24 mouse cellular contexts compared by ENCODE assay signal in genomic region chr2:92756491-92756890, GRCm38 (mm10).
DNase-seq lines count a peak whose midpoint lies in the region; ATAC-seq and TF ChIP-seq lines count a peak whose summit lies in the region.
"Had no signal": no experiment of that assay in that cellular context is flagged by ENCODE, and none has a peak within 500 bp of the region (broad histone marks: within the 10 kb centered on the region; RNA-seq: fewer than 3 reads in every experiment).

No protein-coding gene starts in this region.

- H3K27me3 ChIP-seq in hindbrain, embryonic 10.5 days (ENCODE audit: insufficient read depth, poor library complexity, severe bottlenecking), result peaks cover 4% of the 10 kb centered on the region
- H3K27me3 ChIP-seq in hindbrain, postnatal 0 days (ENCODE audit: insufficient read depth, low read length), result no peaks in the 10 kb centered on the region
- no peaks in the 10 kb centered on the region for H3K27me3 ChIP-seq in midbrain, embryonic 10.5 days (ENCODE audit: low read depth, poor library complexity, severe bottlenecking)
- no peaks in the 10 kb centered on the region for H3K27me3 ChIP-seq in midbrain, postnatal 0 days (ENCODE audit: insufficient read depth, low read length)
- H3K27me3 ChIP-seq in embryonic facial prominence, embryonic 10.5 days (replicated peaks; ENCODE audit: low read depth, poor library complexity, severe bottlenecking), result no peaks in the 10 kb centered on the region
- H3K27me3 ChIP-seq: CH12.LX; embryonic facial prominence, embryonic 12.5 days; forebrain, embryonic 13.5 days; forebrain, embryonic 15.5 days; Patski had no signal

- intact Hi-C loops in heart, postnatal 36 days (cut with DNase I), result no loop called here

- H3K4me2 ChIP-seq in hindbrain, postnatal 0 days (ENCODE audit: low read depth, low read length), result no peak overlapping the region
- H3K4me2 ChIP-seq in midbrain, postnatal 0 days (ENCODE audit: low read depth, low read length, poor library complexity, severe bottlenecking), result no peak overlapping the region
- H3K4me2 ChIP-seq: embryonic facial prominence, embryonic 12.5 days; forebrain, embryonic 13.5 days; forebrain, embryonic 15.5 days had no signal

- peak; percentile 51 for DNase-seq in heart, adult 11 months
- no peak for DNase-seq in heart, postnatal 36 days
- peak; percentile 1 for DNase-seq in hindbrain, embryonic 10.5 days (ENCODE audit: low spot score)
- no peak for DNase-seq in hindbrain, postnatal 0 days (ENCODE audit: low spot score)
- peak; percentile 6 for DNase-seq in midbrain, embryonic 10.5 days (ENCODE audit: low spot score)
- no peak for DNase-seq in midbrain, postnatal 0 days (ENCODE audit: low spot score)
- peak; percentile 3 for DNase-seq in embryonic facial prominence, embryonic 10.5 days (ENCODE audit: low spot score)
- DNase-seq: adrenal gland, adult 8-10 months; adrenal gland, postnatal 36 days; B cell, adult 2 months; cerebellum, adult 11-12 months; cerebellum, adult 2 months; cerebellum, adult 9-11 months; cerebellum, postnatal 14 days; cerebellum, postnatal 36 days; embryo, embryonic 11 days had no signal

- H3K4me1 ChIP-seq in hindbrain, embryonic 10.5 days (replicated peaks), result peaks cover 22% of the 10 kb centered on the region
- no peaks in the 10 kb centered on the region for H3K4me1 ChIP-seq in hindbrain, postnatal 0 days (ENCODE audit: insufficient read depth, low read length)
- H3K4me1 ChIP-seq in midbrain, embryonic 10.5 days, result peaks cover 14% of the 10 kb centered on the region
- H3K4me1 ChIP-seq in midbrain, postnatal 0 days (ENCODE audit: insufficient read depth, low read length), result no peaks in the 10 kb centered on the region
- peaks cover 6% of the 10 kb centered on the region for H3K4me1 ChIP-seq in embryonic facial prominence, embryonic 10.5 days
- H3K4me1 ChIP-seq: embryonic facial prominence, embryonic 12.5 days; forebrain, embryonic 13.5 days had no signal

- no peaks in the 10 kb centered on the region for H3K9me3 ChIP-seq in hindbrain, embryonic 10.5 days
- no peaks in the 10 kb centered on the region for H3K9me3 ChIP-seq in hindbrain, postnatal 0 days (ENCODE audit: low read length)
- H3K9me3 ChIP-seq in midbrain, embryonic 10.5 days (replicated peaks), result no peaks in the 10 kb centered on the region
- no peaks in the 10 kb centered on the region for H3K9me3 ChIP-seq in midbrain, postnatal 0 days (ENCODE audit: low read length)
- no peaks in the 10 kb centered on the region for H3K9me3 ChIP-seq in embryonic facial prominence, embryonic 10.5 days
- H3K9me3 ChIP-seq: embryonic facial prominence, embryonic 12.5 days; forebrain, embryonic 13.5 days; forebrain, embryonic 15.5 days; G1E had no signal

- no peak overlapping the region for H3K4me3 ChIP-seq in hindbrain, embryonic 10.5 days
- no peak overlapping the region for H3K4me3 ChIP-seq in hindbrain, postnatal 0 days (ENCODE audit: low read length)
- no peak overlapping the region for H3K4me3 ChIP-seq in midbrain, embryonic 10.5 days
- H3K4me3 ChIP-seq in midbrain, postnatal 0 days (ENCODE audit: low read depth, low read length), result no peak overlapping the region
- no peak overlapping the region for H3K4me3 ChIP-seq in embryonic facial prominence, embryonic 10.5 days
- H3K4me3 ChIP-seq: embryonic facial prominence, embryonic 12.5 days; forebrain, embryonic 13.5 days; forebrain, embryonic 15.5 days had no signal

- no peak for TF ChIP-seq CTCF in hindbrain, postnatal 0 days (IDR thresholded peaks at IDR 0.05; ENCODE audit: low read depth)
- no peak for TF ChIP-seq CTCF in midbrain, postnatal 0 days (IDR thresholded peaks at IDR 0.05)

- H3K27ac ChIP-seq in hindbrain, embryonic 10.5 days, result no peak overlapping the region
- H3K27ac ChIP-seq in hindbrain, postnatal 0 days, result no peak overlapping the region
- H3K27ac ChIP-seq in midbrain, embryonic 10.5 days (replicated peaks), result no peak overlapping the region
- H3K27ac ChIP-seq in midbrain, postnatal 0 days (ENCODE audit: low read depth, low read length), result no peak overlapping the region
- H3K27ac ChIP-seq in embryonic facial prominence, embryonic 10.5 days (replicated peaks), result no peak overlapping the region
- H3K27ac ChIP-seq: embryonic facial prominence, embryonic 12.5 days; forebrain, embryonic 13.5 days; forebrain, embryonic 15.5 days had no signal

- ATAC-seq in hindbrain, postnatal 0 days, result no peak
- no peak for ATAC-seq in midbrain, postnatal 0 days (ENCODE audit: low FRiP score)
- ATAC-seq: activated CD4-positive, CD25-positive, alpha-beta regulatory T cell, adult 4 months; CD4-positive, CD25-positive, alpha-beta regulatory T cell, adult 4 months; forebrain, embryonic 13.5 days; forebrain, embryonic 15.5 days; Patski had no signal

- WGBS in hindbrain, embryonic 10.5 days, result 94% methylated on average over 1 of the region's 1 CpGs
- WGBS in hindbrain, postnatal 0 days, result 100% methylated on average over 1 of the region's 1 CpGs
- WGBS in midbrain, embryonic 10.5 days, result 94% methylated on average over 1 of the region's 1 CpGs
- 86% methylated on average over 1 of the region's 1 CpGs for WGBS in midbrain, postnatal 0 days
- 98% methylated on average over 1 of the region's 1 CpGs for WGBS in embryonic facial prominence, embryonic 10.5 days

- no peak overlapping the region for H3K9ac ChIP-seq in hindbrain, postnatal 0 days (replicated peaks; ENCODE audit: low read length)
- no peak overlapping the region for H3K9ac ChIP-seq in midbrain, postnatal 0 days (replicated peaks; ENCODE audit: low read length, poor library complexity, severe bottlenecking)
- H3K9ac ChIP-seq: embryonic facial prominence, embryonic 12.5 days; forebrain, embryonic 13.5 days; forebrain, embryonic 15.5 days had no signal

- no peaks in the 10 kb centered on the region for H3K36me3 ChIP-seq in hindbrain, embryonic 10.5 days
- no peaks in the 10 kb centered on the region for H3K36me3 ChIP-seq in hindbrain, postnatal 0 days (ENCODE audit: insufficient read depth, low read length)
- no peaks in the 10 kb centered on the region for H3K36me3 ChIP-seq in midbrain, embryonic 10.5 days
- H3K36me3 ChIP-seq in midbrain, postnatal 0 days (ENCODE audit: insufficient read depth, low read length), result no peaks in the 10 kb centered on the region
- no peaks in the 10 kb centered on the region for H3K36me3 ChIP-seq in embryonic facial prominence, embryonic 10.5 days (replicated peaks)
- H3K36me3 ChIP-seq: embryonic facial prominence, embryonic 12.5 days; forebrain, embryonic 15.5 days; G1E had no signal

Comparison
In these comparisons a context has a peak if more than half of its experiments do, and no peak if none do; other contexts are left out.
1. DNase-seq: peak in heart, adult 11 months (single experiment), hindbrain, embryonic 10.5 days (single experiment), midbrain, embryonic 10.5 days (single experiment) and embryonic facial prominence, embryonic 10.5 days (single experiment); none in heart, postnatal 36 days (0 of 2), hindbrain, postnatal 0 days (single experiment) and midbrain, postnatal 0 days (single experiment).